Mouse (Mus musculus): Measurements from ENCODE around the gene Apom. TPM values are rescaled to one million over a fixed set of nuclear protein-coding genes. Genes with fewer than 3 reads are reported as not detected.

Apom gene
- polyA plus RNA-seq, 1 experiment from 2014 or later, result 0.61 TPM

DNA sequence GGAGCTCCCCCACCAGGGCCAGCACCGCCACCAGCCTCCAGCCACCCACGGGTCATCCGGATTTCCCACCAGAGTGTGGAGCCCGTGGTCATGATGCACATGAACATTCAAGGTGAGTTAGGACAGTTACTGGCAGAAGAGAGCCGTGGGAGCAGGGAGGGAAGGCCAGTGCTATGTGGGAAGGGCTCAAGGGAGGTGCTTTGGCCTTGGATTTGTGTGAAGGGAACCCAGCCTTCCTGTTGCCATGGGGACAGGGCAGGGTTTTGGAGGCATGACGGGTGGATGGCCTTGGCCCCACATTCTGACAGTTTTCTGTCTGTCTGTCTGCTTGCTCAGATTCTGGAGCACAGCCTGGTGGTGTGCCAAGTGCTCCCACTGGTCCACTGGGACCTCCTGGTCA is 10.1 kb upstream of the Apom start:
- H3K9ac ChIP-seq (replicated peaks), result no peak overlapping the region
- WGBS, result 93% methylated on average over 6 of the region's 6 CpGs
- no peak overlapping the region for H3K4me2 ChIP-seq
- peaks cover 6% of the 10 kb centered on the region for H3K4me1 ChIP-seq (replicated peaks)
- ATAC-seq (ENCODE audit: insufficient number of reproducible peaks, insufficient read depth, low FRiP score, low TSS enrichment, low read depth), result no peak
- H3K4me3 ChIP-seq (replicated peaks), result no peak overlapping the region
- H3K9me3 ChIP-seq, result no peaks in the 10 kb centered on the region
- no peak overlapping the region for H3K27ac ChIP-seq
- H3K36me3 ChIP-seq, result peaks cover 93% of the 10 kb centered on the region
- H3K27me3 ChIP-seq, result no peaks in the 10 kb centered on the region

DNA sequence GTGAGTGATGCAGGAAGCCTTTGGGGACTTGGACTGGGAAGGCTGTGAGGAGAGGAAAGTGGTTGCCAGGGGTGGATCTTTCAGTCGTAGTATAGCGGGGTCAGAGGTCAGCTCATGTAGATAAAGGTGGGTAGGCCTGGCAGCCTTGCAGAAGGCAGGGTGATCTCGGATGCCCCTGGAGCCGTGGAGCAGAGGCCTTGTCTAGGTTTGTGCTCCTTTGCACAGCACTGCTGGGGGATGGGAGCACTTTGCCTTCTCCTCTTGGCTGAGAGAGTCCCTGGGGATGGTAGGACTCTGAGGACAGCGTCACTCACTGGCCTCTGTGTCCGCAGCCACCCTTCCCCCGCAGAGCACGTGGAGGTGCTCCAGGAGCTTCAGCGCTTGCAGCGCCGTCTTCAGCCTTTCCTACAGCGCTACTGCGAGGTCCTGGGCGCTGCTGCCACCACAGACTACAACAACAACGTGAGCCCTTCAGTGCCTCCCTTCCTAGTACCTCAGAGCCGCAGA is 8.7 kb upstream of the Apom start:
- H3K9me3 ChIP-seq, result no peaks in the 10 kb centered on the region
- peaks cover 15% of the 10 kb centered on the region for H3K4me1 ChIP-seq (replicated peaks)
- no peak for ATAC-seq (ENCODE audit: insufficient number of reproducible peaks, insufficient read depth, low FRiP score, low TSS enrichment, low read depth)
- H3K4me2 ChIP-seq, result no peak overlapping the region
- no peak overlapping the region for H3K27ac ChIP-seq
- no peak overlapping the region; the same call in 1 of the 2 replicates for H3K4me3 ChIP-seq (replicated peaks)
- no peaks in the 10 kb centered on the region for H3K27me3 ChIP-seq
- H3K36me3 ChIP-seq, result peaks cover 79% of the 10 kb centered on the region
- H3K9ac ChIP-seq (replicated peaks), result no peak overlapping the region
- 80% methylated on average over 16 of the region's 16 CpGs for WGBS

DNA sequence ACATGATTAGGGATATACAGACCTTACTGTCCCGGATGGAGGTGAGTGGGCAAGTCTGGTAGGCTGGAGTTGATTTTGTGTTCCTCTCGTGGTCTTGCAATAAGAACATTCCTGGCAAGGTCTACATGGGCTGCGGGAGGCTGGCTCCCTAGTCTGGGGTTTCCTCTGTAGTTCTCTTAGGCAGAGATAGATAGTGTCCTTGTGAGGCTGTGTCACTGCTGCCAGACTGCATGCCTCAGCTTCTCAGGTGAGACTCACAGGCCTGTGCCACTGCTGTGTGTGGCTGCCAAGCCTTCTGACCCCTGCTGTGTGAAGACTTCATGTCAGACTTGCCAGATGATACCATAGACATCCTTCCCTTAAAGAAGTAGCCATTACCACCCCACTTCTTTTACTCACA is 7.4 kb upstream of the Apom start:
- Histone ChIP-seq H3K27me3 (no peaks in the 10 kb centered on the region), H3K4me3 (replicated peaks) (no peak overlapping the region), H3K4me1 (replicated peaks) (peaks cover 15% of the 10 kb centered on the region), H3K9ac (replicated peaks) (0 out of 2 replicates have a peak overlapping the region, but pooled peaks have one; percentile 31), H3K36me3 (peaks cover 66% of the 10 kb centered on the region), H3K4me2 (no peak overlapping the region), H3K27ac (no peak overlapping the region), H3K9me3 (no peaks in the 10 kb centered on the region)
- no peak for ATAC-seq (ENCODE audit: insufficient number of reproducible peaks, insufficient read depth, low FRiP score, low TSS enrichment, low read depth)
- 89% methylated on average over 3 of the region's 3 CpGs for WGBS

DNA sequence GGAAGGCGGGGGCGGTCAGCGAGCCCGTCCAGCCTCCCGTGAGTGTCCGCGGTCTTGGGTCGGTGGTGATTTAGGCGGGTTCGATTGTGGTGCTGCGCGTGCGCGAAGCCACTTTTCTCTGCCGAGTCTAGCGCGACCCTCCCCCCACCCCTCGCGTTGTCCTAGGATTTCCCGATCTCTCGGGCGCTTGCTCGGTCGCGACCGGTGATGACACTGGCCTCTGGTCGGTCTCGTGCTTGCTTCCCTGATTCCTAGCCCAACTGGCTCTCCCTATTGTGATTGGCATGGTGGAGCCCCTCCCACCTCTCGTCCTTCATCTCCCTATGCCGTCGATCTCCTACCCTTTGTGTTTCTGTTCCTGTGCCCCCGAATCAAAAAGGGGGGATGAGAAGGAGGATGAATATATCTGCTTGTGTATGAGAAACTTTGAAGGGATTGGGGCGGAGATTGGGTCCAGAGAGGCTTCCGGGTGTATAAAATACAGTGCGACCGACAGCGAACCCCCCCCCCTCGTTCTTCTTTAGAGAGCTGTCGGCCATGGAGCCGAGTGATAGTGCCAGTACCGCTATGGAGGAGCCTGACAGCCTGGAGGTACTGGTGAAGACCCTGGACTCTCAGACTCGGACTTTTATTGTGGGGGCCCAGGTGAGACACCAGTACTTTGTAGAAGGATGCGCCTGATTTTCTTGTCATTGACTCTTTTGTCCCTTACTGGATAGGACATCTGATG is 3.9 kb upstream of the Apom start:
- Histone ChIP-seq H3K4me1 (replicated peaks) (peaks cover 15% of the 10 kb centered on the region), H3K9me3 (no peaks in the 10 kb centered on the region), H3K36me3 (peaks cover 31% of the 10 kb centered on the region), H3K4me3 (replicated peaks) (peak overlapping the region; percentile 79), H3K4me2 (peak overlapping the region; percentile 96), H3K27me3 (no peaks in the 10 kb centered on the region), H3K9ac (replicated peaks) (peak overlapping the region; percentile 81), H3K27ac (peak overlapping the region; percentile 91)
- peak; percentile 42 for ATAC-seq (ENCODE audit: insufficient number of reproducible peaks, insufficient read depth, low FRiP score, low TSS enrichment, low read depth)
- 1% methylated on average over 43 of the region's 43 CpGs for WGBS

- H3K36me3 ChIP-seq, result peaks cover 27% of the 10 kb centered on the region
- WGBS, result under 1% methylated on average over 66 of the region's 66 CpGs
- H3K4me3 ChIP-seq (replicated peaks), result peak within 1 kb of the TSS; percentile 79
- peaks cover 15% of the 10 kb centered on the region for H3K4me1 ChIP-seq (replicated peaks)
- H3K27me3 ChIP-seq, result no peaks in the 10 kb centered on the region
- H3K9ac ChIP-seq (replicated peaks), result peak within 1 kb of the TSS; percentile 81
- ATAC-seq (ENCODE audit: insufficient number of reproducible peaks, insufficient read depth, low FRiP score, low TSS enrichment, low read depth), result peak; percentile 90
- peak within 1 kb of the TSS; percentile 96 for H3K4me2 ChIP-seq
- H3K27ac ChIP-seq, result peak within 1 kb of the TSS; percentile 91
- no peaks in the 10 kb centered on the region for H3K9me3 ChIP-seq
Measured at GRCm38 (mm10) chr17:35134801-35135590, 3.1 kb upstream of the Apom start, which contains the start of gene Bag6. Gene Bag6 (plus strand): TSS chr17:35135178.

DNA sequence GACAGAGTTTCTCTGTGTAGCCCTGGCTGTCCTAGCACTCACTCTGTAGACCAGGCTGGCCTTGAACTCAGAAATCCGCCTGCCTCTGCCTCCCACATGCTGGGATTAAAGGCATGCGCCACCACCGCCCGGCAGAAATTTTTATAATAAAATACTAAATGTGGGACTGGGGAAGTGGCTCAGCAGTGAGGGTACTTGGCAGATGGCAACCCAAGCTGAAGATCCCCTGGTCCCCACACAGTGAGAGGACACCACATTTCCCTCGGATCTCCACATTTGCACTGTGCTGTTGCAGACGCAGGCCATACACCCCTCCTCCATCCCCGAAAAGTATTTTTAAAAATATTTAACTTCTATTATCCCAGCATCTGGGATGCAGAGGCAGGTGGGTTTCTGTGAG is 1.7 kb upstream of the Apom start:
- Histone ChIP-seq H3K4me1 (replicated peaks) (peaks cover 18% of the 10 kb centered on the region), H3K9me3 (no peaks in the 10 kb centered on the region), H3K4me2 (no peak overlapping the region), H3K9ac (replicated peaks) (no peak overlapping the region), H3K27ac (no peak overlapping the region), H3K36me3 (peaks cover 25% of the 10 kb centered on the region), H3K27me3 (no peaks in the 10 kb centered on the region), H3K4me3 (replicated peaks) (no peak overlapping the region)
- 93% methylated on average over 7 of the region's 7 CpGs for WGBS
- no peak for ATAC-seq (ENCODE audit: insufficient number of reproducible peaks, insufficient read depth, low FRiP score, low TSS enrichment, low read depth)

- Histone ChIP-seq H3K9ac (replicated peaks) (no peak overlapping the region), H3K9me3 (no peaks in the 10 kb centered on the region), H3K27me3 (no peaks in the 10 kb centered on the region), H3K27ac (no peak overlapping the region), H3K36me3 (peaks cover 24% of the 10 kb centered on the region), H3K4me1 (replicated peaks) (peaks cover 23% of the 10 kb centered on the region), H3K4me2 (no peak overlapping the region), H3K4me3 (replicated peaks) (no peak overlapping the region)
- no peak for ATAC-seq (ENCODE audit: insufficient number of reproducible peaks, insufficient read depth, low FRiP score, low TSS enrichment, low read depth)
- 82% methylated on average over 3 of the region's 3 CpGs for WGBS
Measured at GRCm38 (mm10) chr17:35132174-35132560, 317 bp upstream of the Apom start.

DNA sequence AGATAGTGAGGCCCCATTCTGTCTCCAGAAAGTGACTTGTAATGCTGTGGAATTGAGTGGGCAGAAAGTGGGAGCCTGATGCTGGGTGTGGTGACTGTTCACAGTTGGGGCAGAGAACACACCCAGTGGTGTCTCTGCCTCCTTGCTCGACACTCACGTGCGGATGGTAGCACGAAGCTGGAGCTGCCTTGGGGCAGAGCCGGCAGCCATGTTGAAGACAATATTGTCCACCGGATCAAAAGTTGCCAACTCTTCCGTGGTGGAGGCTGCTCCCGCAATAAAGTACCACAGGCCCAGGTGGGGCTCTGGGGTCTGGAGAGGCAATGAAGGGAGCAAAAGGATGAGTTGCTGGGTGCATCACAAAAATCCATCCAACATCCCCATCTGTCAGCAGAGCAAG is 812 bp downstream of the Apom start:
- 93% methylated on average over 8 of the region's 8 CpGs for WGBS
- H3K4me3 ChIP-seq (replicated peaks), result no peak overlapping the region
- ATAC-seq (ENCODE audit: insufficient number of reproducible peaks, insufficient read depth, low FRiP score, low TSS enrichment, low read depth), result no peak
- H3K4me2 ChIP-seq, result no peak overlapping the region
- no peaks in the 10 kb centered on the region for H3K27me3 ChIP-seq
- peaks cover 24% of the 10 kb centered on the region for H3K36me3 ChIP-seq
- no peaks in the 10 kb centered on the region for H3K9me3 ChIP-seq
- H3K27ac ChIP-seq, result no peak overlapping the region
- H3K4me1 ChIP-seq (replicated peaks), result peaks cover 19% of the 10 kb centered on the region
- no peak overlapping the region for H3K9ac ChIP-seq (replicated peaks)

GRCm38 (mm10) chr17:35128996-35129395 is 2.9 kb downstream of the Apom start:
- no peak overlapping the region for H3K4me3 ChIP-seq (replicated peaks)
- peaks cover 29% of the 10 kb centered on the region for H3K4me1 ChIP-seq (replicated peaks)
- H3K4me2 ChIP-seq, result no peak overlapping the region
- H3K9me3 ChIP-seq, result no peaks in the 10 kb centered on the region
- H3K9ac ChIP-seq (replicated peaks), result peak overlapping the region; percentile 18; the same call in 1 of the 2 replicates
- H3K36me3 ChIP-seq, result peaks cover 34% of the 10 kb centered on the region
- no peak overlapping the region for H3K27ac ChIP-seq
- no peaks in the 10 kb centered on the region for H3K27me3 ChIP-seq
- WGBS, result 71% methylated on average over 11 of the region's 11 CpGs
- no peak for ATAC-seq (ENCODE audit: insufficient number of reproducible peaks, insufficient read depth, low FRiP score, low TSS enrichment, low read depth)

DNA sequence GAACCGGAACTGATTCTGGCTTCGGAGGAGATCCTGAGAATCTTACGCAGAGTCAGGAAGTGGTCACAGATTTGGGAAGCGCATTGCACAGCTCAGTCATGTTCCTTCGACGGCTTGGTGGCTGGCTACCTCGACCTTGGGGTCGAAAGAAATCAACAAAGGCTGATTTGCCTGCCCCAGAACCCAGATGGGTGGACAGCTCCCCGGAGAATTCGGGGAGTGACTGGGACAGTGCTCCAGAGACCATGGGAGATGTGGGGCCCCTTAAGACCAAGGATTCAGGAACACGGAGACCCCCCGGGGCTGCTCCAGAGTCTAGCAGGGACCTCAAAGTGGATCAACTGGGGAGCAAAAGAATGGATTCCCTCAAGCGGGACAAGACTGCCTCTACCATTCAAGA is 4.8 kb downstream of the Apom start:
- 78% methylated on average over 13 of the region's 13 CpGs for WGBS
- Histone ChIP-seq H3K36me3 (peaks cover 45% of the 10 kb centered on the region), H3K27me3 (no peaks in the 10 kb centered on the region), H3K4me2 (peak overlapping the region; percentile 82), H3K4me3 (replicated peaks) (peak overlapping the region; percentile 70), H3K27ac (peak overlapping the region; percentile 85; the same call in 1 of the 2 replicates), H3K9ac (replicated peaks) (peak overlapping the region; percentile 82), H3K4me1 (replicated peaks) (peaks cover 32% of the 10 kb centered on the region), H3K9me3 (no peaks in the 10 kb centered on the region)
- ATAC-seq (ENCODE audit: insufficient number of reproducible peaks, insufficient read depth, low FRiP score, low TSS enrichment, low read depth), result no peak

DNA sequence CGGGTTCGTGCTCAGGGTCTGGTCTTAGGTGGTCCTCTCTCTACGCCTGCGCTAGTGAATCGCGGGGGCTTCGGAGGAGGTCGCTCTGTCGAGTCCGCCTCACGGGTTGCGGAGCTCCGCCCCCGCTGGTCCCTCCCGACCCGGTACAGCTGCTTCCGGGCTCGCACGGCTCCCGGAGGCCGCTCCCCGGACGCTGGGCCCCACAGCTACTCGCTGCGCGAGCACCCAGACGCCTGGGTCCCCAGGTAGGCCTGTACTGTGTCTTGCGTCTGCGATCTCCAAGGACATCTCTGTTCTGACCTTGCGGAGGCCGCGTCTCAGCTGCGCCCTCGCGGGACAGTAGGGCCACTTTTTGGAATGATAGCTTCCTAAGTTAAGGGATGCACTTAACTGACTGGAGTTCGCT is 5.6 kb downstream of the Apom start, which contains the start of gene D17H6S53E:
Gene D17H6S53E, plus strand, starts transcription at position 168 of the 406 bp plus-strand sequence.
- peak within 1 kb of the TSS; percentile 82 for H3K4me2 ChIP-seq
- peaks cover 45% of the 10 kb centered on the region for H3K36me3 ChIP-seq
- under 1% methylated on average over 36 of the region's 36 CpGs for WGBS

More for the DNA sequence above, 5.6 kb downstream of the Apom start, which contains the start of gene D17H6S53E:
- no peaks in the 10 kb centered on the region for H3K9me3 ChIP-seq
- ATAC-seq (ENCODE audit: insufficient number of reproducible peaks, insufficient read depth, low FRiP score, low TSS enrichment, low read depth), result peak; percentile 21; the same call in 1 of the 2 replicates
- H3K27me3 ChIP-seq, result no peaks in the 10 kb centered on the region
- peaks cover 33% of the 10 kb centered on the region for H3K4me1 ChIP-seq (replicated peaks)
- H3K4me3 ChIP-seq (replicated peaks), result peak within 1 kb of the TSS; percentile 70
- peak within 1 kb of the TSS; percentile 82 for H3K9ac ChIP-seq (replicated peaks)
- peak within 1 kb of the TSS; percentile 85 for H3K27ac ChIP-seq

Measured in limb, embryonic 12.5 days (tissue).